Mouse (Mus musculus): ENCODE measurements around the gene Gm37240.
A peak's percentile ranks its signal among the peaks of the same experiment; 100 is the strongest.

The Gm37240 gene

DNA sequence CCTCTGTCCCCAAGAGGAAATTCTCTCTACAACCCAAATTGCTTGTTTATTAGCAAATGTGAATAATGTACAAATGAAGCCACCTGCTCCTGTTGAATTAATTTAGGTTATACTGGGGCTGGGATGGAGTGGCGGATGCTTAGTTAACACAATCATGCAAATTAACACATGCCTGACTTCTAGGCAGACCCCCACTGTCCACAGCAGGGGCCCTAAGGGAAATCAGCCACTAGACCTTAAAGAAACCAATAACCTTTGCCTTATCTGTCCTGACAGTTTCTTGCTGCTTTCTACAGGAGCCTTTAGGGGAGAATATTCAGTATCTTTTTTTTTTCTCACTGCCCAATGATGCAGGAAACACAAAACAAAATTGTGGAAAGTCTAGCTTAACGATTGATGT lies 748.9 kb downstream of the Gm37240 start:
- DNase-seq (ENCODE audit: extremely low spot score), result no peak

DNA sequence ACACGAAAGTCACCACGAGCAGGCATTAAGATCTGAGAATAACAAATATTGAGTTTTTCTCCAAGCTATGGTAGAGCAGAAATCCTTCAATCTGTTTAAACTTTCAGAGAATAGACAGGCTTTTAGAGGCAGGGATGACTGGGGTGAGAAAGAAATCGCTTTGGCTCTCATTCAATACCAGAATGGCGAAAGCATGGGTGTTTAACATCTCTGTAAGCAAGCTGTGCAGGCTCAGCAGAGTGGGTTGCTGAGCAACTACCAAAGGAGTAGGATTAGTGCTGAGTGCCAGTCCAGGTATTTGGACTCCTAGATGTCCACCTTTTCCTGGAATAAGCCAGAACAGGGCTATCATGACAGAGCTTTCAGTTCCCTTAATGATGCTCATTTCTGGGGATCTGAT lies 753.8 kb downstream of the Gm37240 start:
- DNase-seq (ENCODE audit: extremely low spot score), result no peak

DNA sequence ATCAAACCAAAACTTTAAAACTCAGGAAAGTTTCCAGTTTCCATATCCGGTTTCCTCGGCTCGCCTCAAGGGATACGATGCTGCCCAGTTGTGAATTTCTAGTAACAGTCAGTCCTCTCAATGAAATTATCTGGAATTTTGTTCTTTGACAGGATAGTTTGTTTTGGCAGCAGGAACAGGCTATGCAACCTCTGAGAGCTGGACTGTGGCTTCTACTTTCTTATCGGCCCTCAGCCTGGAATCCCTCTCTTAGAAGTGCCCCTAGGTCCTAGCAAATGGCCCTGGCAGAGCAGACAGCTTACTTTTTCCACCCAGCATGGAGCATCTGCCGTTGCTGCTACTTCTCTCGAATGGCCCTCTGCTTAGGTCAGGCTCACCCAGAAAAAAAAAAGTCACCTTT lies 755.4 kb downstream of the Gm37240 start:
- DNase-seq (ENCODE audit: extremely low spot score), result no peak

DNA sequence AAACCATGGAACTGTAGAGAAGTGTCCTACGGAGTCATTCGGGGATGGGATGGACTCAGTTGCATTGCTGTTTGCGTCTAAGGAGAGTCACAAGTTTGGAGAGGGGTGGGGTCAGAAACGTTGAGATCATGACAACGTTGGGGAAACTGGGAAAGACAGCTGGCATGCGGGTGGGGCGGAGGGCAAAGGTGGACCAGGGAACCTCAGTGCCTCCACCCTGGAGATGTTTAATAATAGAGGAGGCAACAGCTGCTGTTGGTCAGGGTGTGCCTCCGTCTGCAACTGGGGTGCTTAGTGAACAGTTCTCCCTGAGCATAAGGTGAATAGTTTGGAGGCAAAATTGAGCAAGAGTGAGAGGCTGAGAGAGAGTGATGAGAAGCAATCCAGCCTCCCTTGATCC lies 758.8 kb downstream of the Gm37240 start:
- no peak for DNase-seq (ENCODE audit: extremely low spot score)

DNA sequence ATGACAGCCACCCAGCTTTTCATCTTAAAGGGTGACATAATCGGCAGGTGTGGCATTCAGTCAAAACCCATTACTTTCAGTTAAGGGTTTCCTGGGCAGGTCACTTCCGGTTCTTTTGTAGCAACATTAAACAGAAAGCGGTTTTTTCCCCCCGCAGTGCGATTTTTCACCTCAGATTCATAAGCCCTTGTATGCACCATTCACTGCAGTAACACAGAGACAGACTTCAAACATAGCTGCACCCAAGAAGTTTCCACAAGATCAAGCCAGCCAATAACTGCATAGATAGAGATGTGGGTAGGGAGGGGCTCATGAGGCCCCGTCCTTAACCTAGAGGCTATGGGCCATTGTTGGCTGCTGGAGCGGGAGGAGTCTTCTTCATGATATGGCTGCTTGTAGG lies 760.3 kb downstream of the Gm37240 start:
- no peak for DNase-seq (ENCODE audit: extremely low spot score)

DNA sequence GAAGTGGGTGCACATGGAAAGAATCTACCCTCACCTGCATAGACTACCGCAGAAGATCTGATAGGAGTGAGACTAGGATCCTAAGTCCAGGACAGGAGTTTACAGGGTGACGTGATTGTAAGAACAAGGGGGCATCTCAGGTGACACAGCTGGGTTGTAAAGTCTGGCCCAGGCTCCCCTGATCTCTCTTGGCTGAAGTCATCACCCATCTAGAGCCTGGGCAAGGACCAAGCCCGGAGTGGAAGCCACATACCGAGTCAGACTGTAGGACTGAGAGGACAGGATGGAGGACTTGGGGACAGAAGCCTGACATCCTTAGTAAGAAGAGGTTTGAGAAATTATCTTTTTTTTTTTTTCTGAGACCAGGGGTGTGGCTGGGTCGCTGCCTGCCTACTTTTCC lies 761.8 kb downstream of the Gm37240 start:
- DNase-seq (ENCODE audit: extremely low spot score), result no peak

DNA sequence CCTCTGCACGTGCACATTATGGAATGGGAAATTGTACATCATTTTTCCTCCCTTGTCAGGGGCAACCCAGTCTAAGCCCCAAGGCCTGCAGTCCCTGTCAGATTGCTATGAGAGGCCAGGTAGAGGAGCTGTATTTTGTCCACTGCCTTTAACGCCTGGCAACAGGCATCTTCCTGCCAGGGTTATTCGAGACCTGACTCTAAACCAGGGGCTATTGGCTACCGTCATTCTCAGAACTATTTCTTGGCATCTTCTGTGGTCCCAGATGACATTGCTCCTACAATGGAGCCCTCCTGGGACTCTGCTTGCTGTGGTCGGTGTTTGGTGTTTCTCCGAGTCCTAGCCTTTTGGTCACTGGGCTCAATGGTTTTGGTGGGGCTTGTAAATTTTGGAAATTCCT lies 762.4 kb downstream of the Gm37240 start:
- no peak for DNase-seq (ENCODE audit: extremely low spot score)

DNA sequence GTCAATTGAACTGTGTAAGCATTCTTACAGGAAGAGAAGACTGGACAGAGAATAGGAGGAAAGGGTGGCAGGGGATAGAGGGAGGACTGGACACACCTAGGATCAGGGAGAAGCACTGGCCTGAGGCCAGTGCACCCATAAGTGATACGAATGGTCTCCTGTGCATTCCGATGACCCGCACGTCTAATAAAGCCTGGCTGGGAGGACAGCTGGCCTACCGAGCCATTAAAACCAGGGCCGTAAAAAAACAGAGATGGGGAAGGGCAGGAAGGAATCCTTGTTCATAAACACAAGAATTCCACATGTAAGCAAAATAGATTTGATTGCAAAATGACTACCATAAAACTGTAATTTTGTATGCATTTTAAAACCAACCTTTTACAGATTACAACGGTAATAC lies 762.9 kb downstream of the Gm37240 start:
- no peak for DNase-seq (ENCODE audit: extremely low spot score)

DNA sequence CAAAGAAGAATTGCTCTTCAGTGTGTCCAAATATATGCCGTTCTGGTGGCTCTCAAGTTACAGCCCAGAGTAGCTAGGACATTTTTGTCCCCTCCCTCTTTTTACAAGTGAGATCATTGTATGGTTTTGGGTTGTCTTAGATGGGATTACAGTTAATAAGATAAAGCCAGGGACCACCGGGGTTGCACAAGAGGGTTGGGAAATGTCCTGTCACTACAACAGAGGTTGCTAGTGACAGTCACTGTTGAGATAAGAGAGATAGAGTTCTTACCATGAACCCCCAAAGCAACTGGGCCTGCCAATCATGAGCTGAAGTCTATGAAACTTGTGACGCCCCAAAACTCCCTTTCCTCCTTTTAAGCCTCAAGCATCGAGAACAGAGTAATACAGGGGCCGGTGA lies 769.6 kb downstream of the Gm37240 start:
- no peak for DNase-seq (ENCODE audit: extremely low spot score)

DNA sequence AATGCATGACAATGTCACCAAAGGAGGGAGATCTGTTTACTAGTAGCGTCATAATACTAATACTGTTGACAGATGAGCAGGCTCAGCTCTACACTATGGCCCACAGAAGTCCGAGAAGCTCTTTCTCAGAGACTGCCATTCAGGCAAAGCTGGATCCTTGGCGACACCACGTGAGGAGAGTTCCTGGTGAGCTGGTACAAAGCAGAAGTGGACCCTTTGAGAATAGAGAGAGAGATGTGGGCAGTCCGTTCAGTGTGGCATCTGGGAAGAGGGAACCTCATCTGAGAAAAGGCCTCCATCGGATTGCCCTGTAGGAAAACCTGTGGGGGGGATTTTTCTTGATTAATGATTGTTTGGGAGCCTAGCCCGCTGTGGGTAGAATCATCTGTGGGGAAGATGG lies 770.3 kb downstream of the Gm37240 start:
- DNase-seq (ENCODE audit: extremely low spot score), result no peak

DNA sequence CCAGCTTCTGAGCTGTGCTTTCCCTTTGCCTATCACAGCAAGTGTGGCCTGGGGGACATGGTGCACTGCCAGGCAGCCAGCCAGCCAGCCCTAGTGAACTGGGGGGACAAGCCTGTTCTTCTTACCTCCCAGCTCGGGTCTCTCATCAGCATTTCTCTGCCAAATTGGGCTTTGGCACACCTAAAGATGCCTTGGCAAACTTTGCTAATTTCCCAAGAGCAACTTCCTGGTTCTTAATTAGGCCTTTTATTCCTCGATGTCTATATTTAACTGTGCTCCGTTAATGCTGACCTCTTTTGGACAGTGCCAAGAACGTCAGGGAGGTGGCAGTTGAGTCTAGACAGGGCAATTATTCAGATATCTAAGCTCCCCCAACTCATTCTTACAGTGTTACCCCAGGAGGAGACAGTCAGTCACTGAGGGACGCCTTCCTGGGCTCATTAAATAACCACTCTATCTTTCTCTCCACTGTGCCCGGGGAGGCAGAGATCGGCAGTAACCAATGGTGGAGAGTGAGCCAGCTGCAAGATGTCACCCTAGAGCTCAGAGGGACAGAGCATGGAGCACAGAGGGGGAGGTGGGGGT lies 771.3 kb downstream of the Gm37240 start:
- DNase-seq (ENCODE audit: extremely low spot score), result no peak

DNA sequence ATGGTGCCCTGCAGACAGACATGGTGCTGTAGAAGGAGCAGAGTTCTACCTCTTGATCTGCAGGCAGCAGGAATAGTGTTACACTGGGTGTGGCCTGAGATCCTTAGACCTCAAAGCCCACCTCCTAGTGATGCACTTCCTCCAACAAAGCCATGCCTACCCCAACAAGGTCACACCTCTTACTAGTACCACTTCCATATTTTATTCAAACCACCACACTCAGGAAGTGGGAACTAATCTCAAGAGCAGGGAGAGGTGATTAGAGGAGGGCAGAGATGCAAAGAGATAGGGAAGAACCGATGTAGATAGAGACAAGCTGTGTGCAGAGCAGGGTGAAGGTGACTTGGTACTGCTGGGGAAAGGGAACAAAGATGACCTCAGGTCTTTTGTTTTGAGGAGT lies 773.8 kb downstream of the Gm37240 start:
- DNase-seq (ENCODE audit: extremely low spot score), result no peak

DNA sequence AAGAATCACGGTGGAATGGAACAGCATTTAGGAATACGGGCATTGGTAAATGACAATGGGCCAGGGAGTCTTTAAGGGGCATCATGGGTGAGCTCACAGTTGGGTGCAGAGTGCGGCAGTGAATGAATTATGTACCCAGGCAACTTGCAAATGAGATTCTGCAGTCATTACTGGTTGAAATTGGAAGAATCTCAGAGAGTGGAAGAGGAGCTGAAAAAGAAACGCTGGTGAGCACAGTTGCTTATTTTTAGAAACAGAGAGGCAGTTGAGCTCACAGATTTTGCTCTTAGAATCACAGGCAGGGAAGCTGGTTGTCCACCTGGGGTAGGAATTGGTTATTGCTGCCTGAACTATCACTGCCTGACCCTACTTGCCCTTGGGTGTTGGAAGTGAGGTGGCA lies 776.6 kb downstream of the Gm37240 start:
- no peak for DNase-seq (ENCODE audit: extremely low spot score)

DNA sequence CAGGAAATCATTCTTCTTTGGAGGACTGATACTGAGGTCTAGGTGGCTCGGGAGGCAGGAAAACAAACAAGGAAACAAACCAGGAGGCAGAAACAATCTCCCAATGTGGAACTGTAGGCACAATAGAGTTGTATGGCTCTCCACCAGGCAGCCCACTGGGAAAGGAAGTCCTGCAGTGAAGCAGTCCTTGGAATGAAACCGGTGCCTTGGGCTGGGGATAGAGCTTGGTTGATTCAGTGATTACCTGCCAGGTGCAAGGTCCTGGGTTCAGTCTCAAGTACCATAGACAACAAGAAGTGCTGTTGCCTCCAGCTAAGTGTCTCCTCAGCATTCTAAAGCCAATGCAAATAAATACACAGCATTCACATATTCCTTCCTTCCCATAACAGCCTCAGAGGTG lies 778.1 kb downstream of the Gm37240 start:
- no peak for DNase-seq (ENCODE audit: extremely low spot score)

DNA sequence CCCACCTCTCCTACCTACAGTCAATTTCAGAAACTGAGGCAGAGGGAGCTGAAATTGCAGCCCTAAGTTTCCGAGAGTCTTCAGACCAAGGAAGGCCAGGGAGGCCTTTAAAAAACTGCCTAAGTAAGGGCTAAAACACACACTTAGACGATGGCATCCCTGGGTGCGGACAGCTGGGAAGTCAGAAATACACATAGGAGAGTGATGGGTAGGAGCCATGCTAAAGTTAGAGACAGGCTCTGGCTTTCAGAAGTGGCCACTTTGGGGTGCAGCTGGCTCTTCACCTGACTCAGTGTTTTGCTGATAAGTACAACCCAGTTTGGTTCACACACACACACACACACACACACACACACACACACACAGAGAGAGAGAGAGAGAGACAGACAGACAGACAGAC lies 778.9 kb downstream of the Gm37240 start:
- no peak for DNase-seq (ENCODE audit: extremely low spot score)

DNA sequence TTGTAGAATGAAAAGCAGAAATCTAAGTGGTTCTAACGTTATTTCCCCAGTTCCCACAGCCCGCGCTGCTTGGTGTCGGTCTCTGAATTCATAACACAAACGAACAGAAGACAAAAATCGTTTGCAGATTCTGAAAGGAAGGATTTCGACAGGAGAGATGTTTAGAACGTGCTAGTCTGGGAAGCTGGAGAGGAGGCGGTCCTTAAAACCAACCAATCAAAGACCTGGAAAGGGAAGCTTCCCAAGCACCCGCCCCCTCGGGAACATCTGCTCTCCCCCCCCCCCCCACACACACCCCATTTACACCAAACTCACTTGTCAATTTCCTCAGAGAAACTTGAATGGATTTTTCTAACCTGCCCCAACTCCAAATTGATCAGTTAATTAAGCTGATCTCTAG lies 780.4 kb downstream of the Gm37240 start:
- DNase-seq (ENCODE audit: extremely low spot score), result no peak

DNA sequence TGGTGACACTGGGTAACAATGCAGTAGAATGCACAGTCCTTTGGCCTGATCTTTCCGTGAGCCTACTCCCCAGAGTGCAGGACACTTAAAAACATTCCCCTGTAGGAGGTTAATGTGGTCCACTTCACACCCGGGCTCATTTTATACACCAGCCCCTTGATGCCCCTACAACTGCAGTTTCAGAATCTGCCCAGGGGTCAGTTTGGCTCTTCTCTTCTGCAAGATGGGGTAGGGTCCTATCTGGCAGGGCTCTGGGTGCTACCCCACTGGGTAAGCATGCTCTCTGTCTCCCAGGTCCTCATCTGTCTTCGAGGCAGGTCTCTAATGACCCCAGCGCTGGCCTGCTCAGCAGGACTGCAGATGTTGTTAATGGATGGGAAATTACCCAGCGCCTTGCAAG lies 783.0 kb downstream of the Gm37240 start:
- DNase-seq (ENCODE audit: extremely low spot score), result peak; percentile 10

DNA sequence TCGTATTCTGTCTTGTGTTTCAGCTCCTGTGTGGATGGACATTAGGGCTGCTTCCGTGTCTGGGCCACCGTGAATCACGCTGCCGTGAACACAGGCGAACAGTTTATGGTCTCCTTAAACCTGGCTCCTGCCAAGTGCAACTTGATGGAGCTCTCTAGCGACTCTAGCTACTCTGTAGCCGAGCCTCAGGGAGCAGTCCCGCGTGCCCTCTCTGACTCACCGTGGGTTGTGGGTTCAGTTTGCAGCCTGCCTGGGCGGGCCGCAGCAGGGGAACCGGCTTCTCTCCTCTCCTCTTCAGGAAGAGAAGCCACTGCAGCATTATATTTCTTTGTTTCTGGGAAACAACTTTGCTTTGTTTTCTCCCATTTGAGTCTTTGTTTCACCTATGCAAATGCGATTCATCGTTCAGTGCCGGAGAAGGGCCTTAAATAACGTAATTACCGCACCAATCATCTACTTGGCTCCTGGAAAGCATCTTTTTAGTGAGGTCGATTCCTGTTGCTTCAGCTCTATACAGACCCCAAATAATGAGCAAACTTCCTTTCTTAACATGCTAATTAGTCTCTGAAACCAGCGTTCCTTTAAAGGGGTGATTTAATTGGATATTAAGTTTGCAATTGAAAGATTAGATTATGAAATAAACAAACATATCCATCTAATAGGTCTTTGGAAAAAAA lies 806.3 kb downstream of the Gm37240 start:
- DNase-seq (ENCODE audit: extremely low spot score), result no peak

DNA sequence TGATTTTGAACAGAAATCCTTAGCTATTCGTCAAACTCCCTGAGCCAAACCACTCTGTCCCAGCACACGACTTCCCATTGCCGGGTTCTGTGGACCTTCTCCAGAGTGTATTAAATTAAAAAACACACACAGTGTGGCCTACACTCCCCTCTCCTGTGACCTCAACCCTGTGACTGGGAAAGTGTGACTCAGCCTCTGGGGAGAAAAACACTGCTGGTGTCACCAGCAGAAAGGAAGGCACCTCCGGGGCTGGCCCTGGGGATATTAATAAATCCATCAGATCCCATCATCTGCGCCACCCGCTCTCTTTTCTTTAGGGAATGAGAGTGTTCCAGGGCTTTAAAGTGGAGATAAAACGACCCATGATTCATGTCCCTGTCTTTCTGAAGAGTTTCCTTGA lies 823.2 kb downstream of the Gm37240 start:
- DNase-seq (ENCODE audit: extremely low spot score), result no peak

DNA sequence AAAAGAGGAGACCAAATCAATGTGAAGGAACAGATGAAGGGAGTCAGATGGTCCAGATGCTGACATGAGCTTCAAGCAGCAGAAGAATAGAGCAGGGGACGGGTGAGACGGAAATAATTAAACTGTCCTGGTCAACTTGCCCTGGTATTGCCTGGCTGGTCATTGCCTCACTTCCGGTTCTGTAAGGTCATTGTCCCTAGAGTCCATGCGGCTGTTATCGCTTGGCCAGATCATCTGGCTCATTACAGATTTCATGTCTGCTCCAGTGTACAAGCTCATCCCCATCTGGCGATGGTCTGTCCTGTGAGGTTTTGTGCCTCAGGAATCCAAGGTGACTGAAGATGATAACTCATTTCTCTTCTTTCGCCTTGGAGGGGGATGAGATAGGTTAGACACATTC lies 827.2 kb downstream of the Gm37240 start:
- DNase-seq (ENCODE audit: extremely low spot score), result no peak

DNA sequence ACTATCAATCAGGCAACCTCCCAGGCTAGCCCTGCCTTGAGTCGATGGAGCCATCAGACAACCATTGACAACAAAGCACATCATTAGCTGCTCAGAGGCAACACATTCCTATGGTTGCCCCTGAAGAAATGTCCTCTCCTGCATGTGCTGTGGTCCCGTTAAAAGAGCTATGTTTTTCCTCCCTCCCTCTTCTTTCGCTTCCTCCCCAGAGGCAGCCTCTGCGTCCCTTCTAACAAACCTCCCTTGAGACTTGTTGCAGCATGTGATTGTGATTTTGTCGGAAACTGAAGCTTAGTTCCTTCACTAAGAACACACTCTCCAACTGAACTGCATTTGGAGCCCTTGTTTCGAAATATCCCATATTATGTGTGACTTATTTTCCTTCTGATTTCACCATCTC lies 830.1 kb downstream of the Gm37240 start:
- DNase-seq (ENCODE audit: extremely low spot score), result no peak

DNA sequence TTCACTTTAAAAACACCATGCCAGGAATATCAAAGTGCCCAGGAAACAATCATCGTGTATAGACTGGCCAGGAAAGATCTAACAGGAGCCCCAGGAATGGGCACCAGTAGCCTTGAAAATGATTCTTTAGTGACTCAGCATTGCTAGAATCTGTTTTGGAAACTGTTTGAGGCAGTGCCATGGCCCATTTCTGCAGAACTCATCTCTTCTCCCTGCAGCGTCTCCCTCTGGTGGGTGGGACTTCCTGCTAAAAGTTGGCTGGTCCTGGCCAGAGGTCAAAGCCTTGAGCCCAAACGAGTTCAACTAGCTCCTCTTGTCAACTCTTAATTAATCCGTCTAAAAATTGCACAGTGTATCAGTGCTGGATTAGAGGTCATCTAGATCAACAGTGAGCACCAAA lies 833.8 kb downstream of the Gm37240 start:
- no peak for DNase-seq (ENCODE audit: extremely low spot score)

DNA sequence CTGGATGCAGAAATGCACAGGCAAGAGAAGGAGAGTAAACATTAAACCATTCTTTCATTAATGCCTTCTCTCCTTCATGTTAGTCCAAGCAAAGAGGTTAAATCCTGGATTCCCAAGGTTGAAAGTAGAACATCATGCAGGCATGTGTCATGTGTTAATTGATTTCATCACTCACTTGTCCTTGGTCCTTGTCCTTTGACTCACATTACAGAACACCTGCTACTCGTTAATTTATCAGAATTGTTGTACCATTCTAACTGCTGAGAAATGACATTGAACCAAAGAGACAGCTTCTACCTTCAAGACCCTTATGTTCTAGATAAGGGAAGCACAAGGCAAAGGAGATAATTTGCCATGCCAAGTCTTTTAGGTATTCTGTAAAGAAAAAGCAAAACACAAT lies 835.1 kb downstream of the Gm37240 start:
- no peak for DNase-seq (ENCODE audit: extremely low spot score)

DNA sequence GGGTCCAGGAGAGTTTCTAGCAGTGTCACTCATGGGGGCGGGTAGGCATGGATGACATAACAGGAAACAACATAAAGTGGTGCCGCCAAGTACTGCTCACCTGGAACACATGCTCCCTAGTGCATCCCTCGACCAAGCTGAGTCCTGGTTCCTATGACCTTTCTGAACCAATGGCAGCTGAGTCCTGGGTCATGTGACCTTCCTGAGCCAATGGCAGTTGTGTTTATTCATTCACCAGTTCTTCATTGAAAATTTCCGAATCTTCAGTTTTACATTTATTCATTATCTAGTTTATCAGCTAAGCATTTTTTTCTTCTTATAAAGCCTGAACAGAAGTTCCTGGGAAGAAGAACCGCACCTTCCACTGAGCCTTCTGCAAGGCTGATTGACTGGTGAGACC lies 838.7 kb downstream of the Gm37240 start:
- no peak for DNase-seq (ENCODE audit: extremely low spot score)
